Mouse (Mus musculus): ENCODE measurements around the gene Naf1. TPM values are rescaled to one million over a fixed set of nuclear protein-coding genes. Genes with fewer than 3 reads are reported as not detected.

Gene Naf1
- total and polyA plus RNA-seq, 3 experiments, result 7.3 to 30.6 (median 14.2) TPM

GRCm38 (mm10) chr8:66917695-66918467 is 57.9 kb downstream of the Naf1 start:
- TF ChIP-seq SIN3A (IDR thresholded peaks at IDR 0.05; ENCODE audit: low read length) (no peak), ZKSCAN1 (IDR thresholded peaks at IDR 0.05; ENCODE audit: borderline replicate concordance, low read depth, low read length) (no peak), RAD21 (IDR thresholded peaks at IDR 0.05; ENCODE audit: low read depth, low read length) (no peak), USF2 (conservative IDR thresholded peaks at IDR 0.05; ENCODE audit: low read depth, low read length) (no peak), POLR2AphosphoS2 (IDR thresholded peaks at IDR 0.05; ENCODE audit: low read depth, low read length) (no peak), SMC3 (IDR thresholded peaks at IDR 0.05; ENCODE audit: low read depth, low read length) (no peak), IRF4 (IDR thresholded peaks at IDR 0.05; ENCODE audit: low read depth, low read length) (no peak), MXI1 (IDR thresholded peaks at IDR 0.05; ENCODE audit: low read depth, low read length) (no peak)
- no peaks in the 10 kb centered on the region for H3K79me2 ChIP-seq (replicated peaks; ENCODE audit: control insufficient read depth, extremely low read depth, insufficient read depth, poor library complexity, severe bottlenecking)
- no peak for DNase-seq (ENCODE audit: extremely low read depth)
- in situ Hi-C loops (cut with MboI; ENCODE audit: low pct_ligation_motif_present, low pct_unique_long_range_greater_than_20kb, low sequenced_read_pairs), result loop anchor here (25.0 kb wide), 1 partner anchor 494 kb away; no protein-coding TSS in a partner anchor
- no peaks in the 10 kb centered on the region for H3K36me3 ChIP-seq (replicated peaks in 1 of 2; ENCODE audit: control insufficient read depth in 1 of 2, insufficient read depth in 1 of 2, low read length in 1 of 2)
- H3K9ac ChIP-seq (ENCODE audit: insufficient read depth, low read depth), result no peak overlapping the region
- H3K4me2 ChIP-seq (ENCODE audit: insufficient read depth, low read depth, poor library complexity, severe bottlenecking), result no peak overlapping the region
- dilution Hi-C loops (cut with MboI; ENCODE audit: extremely low pct_ligation_motif_present, extremely low pct_unique_long_range_greater_than_20kb, low sequenced_read_pairs), result no loop called here
- H3K4me1 ChIP-seq (ENCODE audit: control insufficient read depth in 1 of 2, insufficient read depth in 2 of 2), result peaks cover 8 to 25% of the 10 kb centered on the region in 2 experiments
- no peak overlapping the region for H3K4me3 ChIP-seq (replicated peaks in 1 of 3; ENCODE audit: low read depth in 2 of 3, low read length in 2 of 3, poor library complexity in 1 of 3)
- no peaks in the 10 kb centered on the region for H3K9me3 ChIP-seq (replicated peaks; ENCODE audit: low read length)
- no peak overlapping the region for H3K27ac ChIP-seq (ENCODE audit: insufficient read depth, low read depth)
- no peaks in the 10 kb centered on the region for H3K27me3 ChIP-seq (replicated peaks)

GRCm38 (mm10) chr8:66918471-66918870 is 58.5 kb downstream of the Naf1 start:
- Histone ChIP-seq H3K36me3 (replicated peaks in 1 of 2; ENCODE audit: control insufficient read depth in 1 of 2, insufficient read depth in 1 of 2, low read length in 1 of 2) (no peaks in the 10 kb centered on the region), H3K27ac (ENCODE audit: insufficient read depth, low read depth) (no peak overlapping the region), H3K4me1 (ENCODE audit: control insufficient read depth in 1 of 2, insufficient read depth in 2 of 2) (peaks cover 8 to 25% of the 10 kb centered on the region in 2 experiments), H3K27me3 (replicated peaks) (no peaks in the 10 kb centered on the region), H3K4me2 (ENCODE audit: insufficient read depth, low read depth, poor library complexity, severe bottlenecking) (no peak overlapping the region), H3K79me2 (replicated peaks; ENCODE audit: control insufficient read depth, extremely low read depth, insufficient read depth, poor library complexity, severe bottlenecking) (no peaks in the 10 kb centered on the region), H3K9ac (ENCODE audit: insufficient read depth, low read depth) (no peak overlapping the region), H3K4me3 (replicated peaks in 1 of 3; ENCODE audit: low read depth in 2 of 3, low read length in 2 of 3, poor library complexity in 1 of 3) (no peak overlapping the region), H3K9me3 (replicated peaks; ENCODE audit: low read length) (no peaks in the 10 kb centered on the region)
- dilution Hi-C loops (cut with MboI; ENCODE audit: extremely low pct_ligation_motif_present, extremely low pct_unique_long_range_greater_than_20kb, low sequenced_read_pairs), result no loop called here
- TF ChIP-seq ZMIZ1 (IDR thresholded peaks at IDR 0.05; ENCODE audit: low read depth, low read length), result no peak
- no peak for TF ChIP-seq ZNF384 (IDR thresholded peaks at IDR 0.05; ENCODE audit: low read depth, low read length)
- peak; percentile 40; the same call in 1 of the 2 replicates for TF ChIP-seq SMC3 (IDR thresholded peaks at IDR 0.05; ENCODE audit: low read depth, low read length)
- TF ChIP-seq POLR2AphosphoS2 (IDR thresholded peaks at IDR 0.05; ENCODE audit: low read depth, low read length), result no peak
- TF ChIP-seq CTCF (conservative IDR thresholded peaks at IDR 0.05 in 1 of 2, IDR thresholded peaks at IDR 0.05 in 1 of 2; ENCODE audit: low read depth in 2 of 2, low read length in 2 of 2), result peak in 1 of 2 experiments; percentile 54; a peak in 2 of 4 replicates
- TF ChIP-seq KAT2A (IDR thresholded peaks at IDR 0.05; ENCODE audit: insufficient replicate concordance, low read length), result no peak
- TF ChIP-seq GABPA (IDR thresholded peaks at IDR 0.05; ENCODE audit: insufficient replicate concordance, low read depth, low read length), result no peak
- no peak for TF ChIP-seq HCFC1 (IDR thresholded peaks at IDR 0.05; ENCODE audit: low read depth, low read length)
- no peak for TF ChIP-seq MXI1 (IDR thresholded peaks at IDR 0.05; ENCODE audit: low read depth, low read length)
- no peak for TF ChIP-seq CHD1 (IDR thresholded peaks at IDR 0.05; ENCODE audit: low read depth, low read length)
- 0 out of 2 replicates have a peak, but pooled peaks have one; percentile 43 for TF ChIP-seq EP300 (IDR thresholded peaks at IDR 0.05; ENCODE audit: low read length)
- TF ChIP-seq ETS1 (conservative IDR thresholded peaks at IDR 0.05; ENCODE audit: low read depth, low read length), result peak; percentile 52
- TF ChIP-seq IRF4 (IDR thresholded peaks at IDR 0.05; ENCODE audit: low read depth, low read length), result peak; percentile 30; the same call in 1 of the 2 replicates
- no peak for TF ChIP-seq JUN (IDR thresholded peaks at IDR 0.05; ENCODE audit: insufficient read depth, low read depth, low read length)
- TF ChIP-seq BHLHE40 (IDR thresholded peaks at IDR 0.05; ENCODE audit: low read depth, low read length), result peak; percentile 76
- peak; percentile 11; the same call in 1 of the 2 replicates for TF ChIP-seq MEF2A (IDR thresholded peaks at IDR 0.05; ENCODE audit: borderline replicate concordance, low read depth, low read length)
- TF ChIP-seq RCOR1 (conservative IDR thresholded peaks at IDR 0.05; ENCODE audit: low read depth, low read length), result no peak
- TF ChIP-seq E2F4 (IDR thresholded peaks at IDR 0.05; ENCODE audit: insufficient replicate concordance, low read depth, low read length), result no peak
- no peak for TF ChIP-seq MAFK (IDR thresholded peaks at IDR 0.05; ENCODE audit: insufficient replicate concordance, low read length)
- TF ChIP-seq RAD21 (IDR thresholded peaks at IDR 0.05; ENCODE audit: low read depth, low read length), result peak; percentile 18
- no peak for TF ChIP-seq ZKSCAN1 (IDR thresholded peaks at IDR 0.05; ENCODE audit: borderline replicate concordance, low read depth, low read length)
- no peak for TF ChIP-seq USF2 (conservative IDR thresholded peaks at IDR 0.05; ENCODE audit: low read depth, low read length)
- DNase-seq (ENCODE audit: extremely low read depth), result peak; percentile 62
- in situ Hi-C loops (cut with MboI; ENCODE audit: low pct_ligation_motif_present, low pct_unique_long_range_greater_than_20kb, low sequenced_read_pairs), result loop anchor here (25.0 kb wide), 1 partner anchor 494 kb away; no protein-coding TSS in a partner anchor

Measured in CH12.LX (cell line).